Mouse (Mus musculus) thymus, postnatal 25 days (tissue): ENCODE results near the gene C2cd5.

Source experiments
- DNase-seq: peaks from one replicate; pipeline ENCODE4 v3.0.0; 2022

The C2cd5 gene

DNA sequence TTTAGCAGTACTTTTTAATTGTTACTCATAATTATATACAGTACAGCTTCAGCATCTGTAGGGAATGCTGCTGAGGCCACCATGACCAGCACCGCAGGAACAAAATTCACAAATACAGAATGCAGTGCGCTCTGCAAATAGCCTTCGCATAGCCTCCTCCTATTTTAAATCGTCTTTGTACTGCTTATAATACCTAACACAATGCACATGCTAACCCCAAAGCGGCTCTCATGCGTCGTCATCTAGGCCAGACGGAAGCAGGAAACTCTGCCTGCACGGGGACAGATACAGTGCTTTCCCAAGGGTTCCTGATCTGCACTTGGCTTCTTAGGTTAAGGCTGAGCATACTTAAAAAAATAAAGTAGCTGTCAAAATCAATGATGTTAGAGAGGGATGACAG is 29.2 kb downstream of the C2cd5 start:
- DNase-seq = no peak

DNA sequence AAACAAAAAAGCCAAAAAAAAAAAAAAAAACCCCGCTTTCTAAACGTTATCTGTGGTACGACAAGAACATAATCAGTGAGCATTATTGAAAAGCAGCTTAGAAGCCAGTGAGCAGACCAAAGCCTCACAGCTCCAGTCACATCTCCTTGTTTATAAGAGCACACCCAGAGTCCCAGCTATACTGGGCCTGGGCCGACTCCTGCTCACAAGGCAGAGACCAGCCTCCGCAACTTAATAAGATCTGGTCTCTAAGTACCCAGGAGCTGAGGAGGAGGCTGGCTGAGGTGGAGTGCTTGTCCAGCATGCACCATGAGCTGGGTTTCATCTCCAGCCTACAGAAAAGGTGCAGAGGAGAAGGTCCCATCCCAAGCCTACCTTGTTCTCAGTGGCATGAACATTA is 29.9 kb downstream of the C2cd5 start:
- DNase-seq = no peak

DNA sequence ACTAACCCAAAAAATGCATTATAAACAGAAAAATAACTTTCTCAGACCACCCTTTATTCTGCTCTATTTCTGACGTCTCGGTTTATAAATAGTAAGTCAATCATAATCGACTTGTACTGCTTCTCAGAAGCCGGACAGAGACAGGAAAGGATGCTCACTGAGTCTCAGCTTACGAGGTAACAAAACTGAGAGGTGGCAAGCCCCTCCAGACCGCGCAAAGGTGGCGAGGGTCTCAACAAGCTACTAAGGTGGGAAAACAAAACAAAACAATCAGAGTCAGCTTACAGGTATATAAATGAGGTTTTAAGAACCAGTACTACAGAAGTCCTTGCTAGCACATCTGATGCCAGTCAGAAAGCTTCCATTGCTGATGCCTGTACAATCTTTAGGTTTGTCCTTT is 30.3 kb downstream of the C2cd5 start:
- no peak for DNase-seq

DNA sequence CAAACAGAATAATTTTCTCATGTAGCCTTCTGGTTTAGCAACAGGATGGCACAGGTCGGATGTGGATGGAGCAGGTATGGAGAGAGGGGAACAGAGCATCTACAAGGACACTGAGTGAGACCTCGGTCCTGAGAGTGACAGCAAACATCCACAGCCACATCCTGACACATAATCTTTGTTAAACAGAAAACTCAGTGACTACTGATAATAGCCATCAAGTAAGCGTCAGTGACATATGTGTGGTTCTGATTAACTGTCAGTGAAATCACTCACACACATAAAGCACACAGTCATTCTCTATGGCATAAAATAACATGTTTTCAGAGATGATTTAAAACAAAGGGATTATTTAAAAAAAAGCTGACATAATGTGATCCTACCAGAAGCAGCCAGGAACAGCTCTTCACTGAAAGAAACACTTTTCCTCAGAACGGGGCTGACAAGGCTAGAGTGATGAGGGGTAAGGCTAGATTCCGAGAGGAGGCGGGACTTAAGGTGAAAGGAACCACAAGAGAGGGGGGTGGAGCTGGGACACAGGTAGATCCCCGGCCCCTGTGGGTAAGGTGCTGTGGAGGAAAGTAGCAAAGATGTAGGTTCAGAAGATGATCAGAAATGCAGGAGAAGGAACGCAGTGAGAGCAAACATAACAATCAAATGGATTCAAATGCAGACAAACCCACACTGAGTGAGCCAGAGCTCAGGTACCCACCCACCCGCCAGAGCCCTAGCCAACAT is 31.6 kb downstream of the C2cd5 start:
- no peak for DNase-seq

DNA sequence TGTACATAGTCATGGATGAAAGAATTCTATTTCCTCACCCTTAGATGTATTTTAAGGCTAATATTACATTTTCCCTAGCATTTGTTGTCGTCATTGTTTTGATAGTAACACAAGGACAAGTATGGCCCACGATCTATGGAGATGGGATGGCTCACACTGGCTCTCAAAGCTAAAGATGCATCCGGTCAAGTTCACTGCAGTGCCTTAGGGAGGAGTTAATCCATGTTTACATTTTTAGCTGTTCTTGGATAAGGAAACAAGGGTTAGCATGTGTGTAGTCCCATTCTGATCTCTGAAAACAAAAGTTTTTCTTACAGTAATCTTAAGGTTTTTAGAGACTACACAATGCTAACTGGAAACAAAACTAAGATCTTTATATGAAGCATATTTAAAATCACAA is 32.3 kb downstream of the C2cd5 start:
- no peak for DNase-seq

DNA sequence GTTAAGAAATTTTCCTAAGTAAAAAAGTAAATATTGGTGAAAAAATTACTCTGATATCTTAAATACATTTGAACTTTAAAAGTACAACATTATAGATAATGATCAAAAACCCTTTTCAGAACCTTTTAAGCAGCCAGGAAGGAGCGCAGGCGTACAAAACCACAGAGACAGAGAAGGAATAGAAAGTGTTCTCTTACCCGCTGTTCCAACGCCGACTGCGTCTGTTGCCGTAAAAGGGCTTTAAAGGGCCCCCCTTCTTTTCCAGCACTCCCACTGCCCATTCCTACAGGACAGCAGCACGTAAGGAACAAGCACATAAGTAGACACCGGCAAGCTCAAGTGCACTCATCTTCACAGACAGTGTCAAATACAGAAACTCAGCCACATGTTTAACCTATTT is 33.1 kb downstream of the C2cd5 start:
- DNase-seq = peak; percentile 43

DNA sequence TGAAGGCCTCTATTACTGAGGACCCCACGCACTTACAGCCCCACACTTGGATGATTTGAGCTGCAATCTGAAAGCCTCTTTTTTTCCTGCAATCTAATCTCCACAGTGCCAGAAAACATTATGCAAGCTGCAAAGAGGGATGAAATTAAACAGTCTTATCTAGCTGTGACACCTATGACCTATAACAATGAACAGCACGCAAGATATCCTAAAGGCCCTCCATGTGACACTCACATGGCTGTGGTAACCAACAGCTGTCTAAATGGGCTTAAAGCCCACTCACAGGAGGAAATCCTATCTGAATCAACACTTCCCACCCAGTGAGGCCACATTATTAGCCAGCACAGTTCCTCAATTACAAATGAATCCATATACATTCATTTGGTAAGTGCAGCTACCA is 35.9 kb downstream of the C2cd5 start:
- DNase-seq = no peak

DNA sequence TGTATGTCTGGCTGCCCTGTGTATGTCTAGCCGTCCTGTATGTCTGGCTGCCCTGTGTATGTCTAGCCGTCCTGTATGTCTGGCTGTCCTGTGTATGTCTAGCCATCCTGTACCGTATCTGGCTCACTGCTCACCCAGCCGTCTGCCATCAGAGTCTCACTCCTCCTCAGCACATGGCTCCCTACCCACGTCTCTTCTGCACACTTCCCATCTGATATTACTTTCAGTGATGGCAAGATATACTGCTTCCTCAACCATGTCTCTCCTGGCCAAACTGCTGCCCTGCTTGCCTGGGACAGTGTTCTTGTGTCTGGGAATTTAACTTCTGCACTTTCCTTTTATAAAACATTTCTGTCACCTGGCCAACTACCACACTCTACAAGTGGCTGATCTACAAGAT is 42.3 kb downstream of the C2cd5 start:
- no peak for DNase-seq

DNA sequence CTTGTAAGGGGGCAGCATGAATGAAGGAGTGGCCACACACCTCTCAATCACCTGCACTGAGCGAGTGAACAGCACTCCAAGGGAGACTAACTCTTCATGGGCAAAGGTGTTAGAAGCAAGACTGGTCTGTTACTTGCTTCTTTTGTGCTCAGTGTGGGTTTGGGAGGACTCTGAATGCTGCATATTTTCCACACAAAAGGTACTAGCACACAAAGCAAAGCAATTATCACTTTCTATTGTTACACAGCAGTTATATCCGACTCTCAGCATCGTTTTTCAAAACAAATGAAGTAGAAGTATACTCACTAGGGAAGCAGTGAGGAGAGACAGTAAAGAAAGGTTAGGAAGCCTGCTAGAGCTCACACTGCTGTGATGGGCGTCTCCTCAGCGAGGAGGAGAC is 48.4 kb downstream of the C2cd5 start:
- no peak for DNase-seq

DNA sequence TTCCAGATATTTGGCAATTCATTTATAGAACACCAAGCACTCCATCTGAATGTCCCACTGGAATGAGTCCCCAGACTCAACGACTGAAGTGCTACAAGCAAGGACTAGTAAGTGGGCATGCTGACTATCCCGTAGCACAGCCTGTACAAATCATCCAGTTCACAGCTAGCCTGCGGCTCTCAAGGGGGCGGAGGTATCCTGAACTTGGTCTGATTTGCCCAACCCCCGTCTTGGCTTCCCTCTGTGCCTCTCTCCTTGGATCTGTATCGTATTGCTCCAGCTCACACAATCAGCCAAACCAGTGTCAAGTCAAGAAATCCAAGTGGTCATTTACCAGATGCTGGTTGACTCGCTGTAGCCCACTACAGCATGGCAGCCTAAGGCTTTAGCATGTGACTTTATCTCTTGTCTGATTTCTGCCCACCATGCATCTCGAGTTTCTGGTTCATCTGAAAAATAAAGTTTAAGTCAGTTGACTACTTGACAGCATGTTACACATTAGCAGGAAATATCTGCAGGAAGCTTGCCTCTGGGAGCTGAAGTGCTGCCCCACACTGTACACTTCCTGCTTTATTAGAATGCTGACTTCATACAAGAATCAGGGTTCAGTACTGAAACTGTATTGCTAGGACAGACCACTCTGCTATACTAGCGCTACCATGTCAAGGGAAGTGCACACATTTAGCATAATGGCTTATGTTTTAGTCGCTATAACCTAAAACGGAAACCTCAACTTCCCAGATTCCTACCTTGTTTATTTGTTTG is 50.0 kb downstream of the C2cd5 start:
- DNase-seq = no peak

DNA sequence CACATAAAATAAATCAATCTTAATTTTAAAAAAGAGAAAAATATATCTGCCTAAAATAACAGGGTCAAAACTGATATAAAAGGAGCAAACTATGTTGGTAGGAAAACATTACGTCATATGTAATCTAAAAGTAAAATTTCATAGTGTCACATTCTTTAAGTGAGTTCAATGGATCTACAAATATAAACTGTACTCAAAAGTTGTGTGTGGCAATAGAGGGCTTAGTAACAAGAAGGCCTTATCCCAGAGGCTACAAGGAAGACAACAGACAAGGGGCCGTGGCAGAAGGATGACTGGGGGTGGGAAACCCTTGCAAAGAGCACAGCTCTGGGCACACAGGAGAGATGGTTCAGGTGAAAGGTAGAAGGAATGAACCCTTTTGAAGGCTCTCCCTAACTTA is 50.8 kb downstream of the C2cd5 start:
- DNase-seq = no peak

DNA sequence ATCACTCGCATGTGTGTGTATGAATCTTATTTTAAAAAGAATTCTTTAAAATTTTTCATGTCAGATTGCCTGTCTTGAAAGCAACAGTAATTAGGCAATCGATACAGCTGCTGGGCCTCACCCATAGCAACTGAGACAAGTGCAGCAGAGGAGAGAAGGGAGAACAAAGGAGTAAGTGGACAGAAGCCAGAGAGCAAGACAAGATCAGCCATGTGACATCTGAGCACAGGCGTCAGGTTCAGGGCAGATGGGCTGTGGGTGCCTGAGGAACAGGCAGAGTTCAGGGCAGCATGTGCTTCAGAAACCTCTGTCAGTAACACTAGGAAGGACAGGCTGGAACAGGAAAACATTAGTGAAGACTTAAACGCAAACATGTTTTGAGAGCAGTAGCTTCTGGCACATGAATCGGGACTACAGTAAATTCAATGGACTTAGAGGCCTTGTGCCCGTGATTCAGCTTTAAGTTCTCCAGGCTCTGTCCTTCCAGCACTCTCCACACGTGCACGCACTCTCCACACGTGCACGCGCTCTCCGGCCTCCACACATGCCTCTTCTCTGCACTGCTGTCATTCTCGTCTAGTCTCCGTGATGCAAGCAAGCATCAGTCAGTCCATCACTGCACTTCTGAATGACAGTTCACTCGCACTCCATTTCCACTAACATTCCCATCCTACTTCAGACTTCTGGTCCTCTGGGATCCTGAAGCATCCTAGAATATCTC is 52.2 kb downstream of the C2cd5 start:
- no peak for DNase-seq

DNA sequence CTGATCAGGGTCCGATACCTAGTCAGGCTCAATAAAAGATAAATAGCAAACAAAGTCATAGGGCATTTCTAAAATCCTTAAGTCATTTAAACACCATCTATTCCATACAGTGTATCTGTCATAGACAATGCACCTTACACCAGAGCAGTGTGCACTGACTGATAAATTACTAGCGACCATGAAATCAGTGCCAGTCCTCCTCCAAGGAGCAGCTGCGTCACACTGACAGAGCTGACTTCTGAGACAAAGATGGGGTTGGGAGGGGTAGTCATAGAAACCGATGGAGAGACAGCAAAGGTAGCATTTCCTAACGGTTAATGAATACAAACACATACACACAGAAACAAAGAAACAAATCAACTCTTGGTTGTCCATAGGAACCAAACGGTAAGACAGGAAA is 58.4 kb downstream of the C2cd5 start:
- DNase-seq = no peak

DNA sequence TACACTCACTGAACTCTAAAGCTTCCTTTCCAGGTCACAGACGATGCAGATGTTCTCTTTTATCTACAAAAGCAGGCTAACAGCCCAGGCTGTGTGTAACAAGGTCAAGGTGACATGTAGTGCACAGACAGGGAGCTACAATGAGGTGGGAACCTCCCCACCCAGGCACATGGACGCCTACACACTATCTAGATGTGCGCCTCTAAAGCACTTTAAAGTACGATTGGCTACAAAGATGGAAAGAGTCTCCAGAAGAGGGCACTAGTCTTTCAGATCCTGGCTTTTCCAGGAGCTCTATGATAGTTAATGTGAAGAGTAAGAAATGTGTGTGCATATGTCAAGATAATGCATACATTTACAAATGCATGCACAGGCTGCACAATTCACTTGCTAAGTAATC is 64.7 kb downstream of the C2cd5 start:
- peak; percentile 60 for DNase-seq

DNA sequence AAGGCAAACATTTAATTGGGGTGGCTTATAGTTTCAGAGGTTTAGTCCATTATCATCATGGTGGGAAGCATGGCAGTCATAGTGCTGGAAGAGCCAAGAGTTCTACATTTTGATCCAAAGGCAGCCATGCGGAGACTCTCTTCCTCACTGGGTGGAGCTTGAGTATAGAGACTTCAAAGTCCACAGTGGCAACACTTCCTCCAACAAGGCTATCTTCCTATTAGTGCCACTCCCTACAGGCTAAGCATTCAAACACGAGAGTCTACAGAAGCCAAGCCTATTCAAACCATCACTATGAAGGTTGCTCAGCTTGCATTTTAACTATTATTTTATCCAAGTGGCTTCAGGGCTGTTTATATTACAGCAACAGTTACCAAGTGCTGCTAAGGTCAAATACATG is 65.4 kb downstream of the C2cd5 start:
- no peak for DNase-seq

DNA sequence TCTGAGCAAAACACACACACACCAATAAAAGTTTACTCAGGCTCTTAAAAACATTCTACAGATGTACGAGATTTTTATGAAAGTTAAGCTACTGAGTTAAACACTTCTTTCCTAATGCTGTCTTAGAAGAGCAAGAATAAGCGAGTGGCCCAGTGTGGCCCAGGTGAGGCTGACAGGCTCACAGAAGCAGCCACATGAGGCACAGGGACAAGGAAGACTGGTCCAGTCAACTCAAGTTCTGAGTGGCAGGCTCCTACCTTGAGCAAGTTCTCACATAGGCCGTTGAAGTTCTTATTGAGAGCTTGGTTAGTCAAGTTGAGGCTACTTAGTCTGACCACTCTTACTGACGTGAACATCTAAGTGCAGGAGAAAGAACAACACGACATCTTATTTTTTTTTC is 69.4 kb downstream of the C2cd5 start:
- DNase-seq = no peak

DNA sequence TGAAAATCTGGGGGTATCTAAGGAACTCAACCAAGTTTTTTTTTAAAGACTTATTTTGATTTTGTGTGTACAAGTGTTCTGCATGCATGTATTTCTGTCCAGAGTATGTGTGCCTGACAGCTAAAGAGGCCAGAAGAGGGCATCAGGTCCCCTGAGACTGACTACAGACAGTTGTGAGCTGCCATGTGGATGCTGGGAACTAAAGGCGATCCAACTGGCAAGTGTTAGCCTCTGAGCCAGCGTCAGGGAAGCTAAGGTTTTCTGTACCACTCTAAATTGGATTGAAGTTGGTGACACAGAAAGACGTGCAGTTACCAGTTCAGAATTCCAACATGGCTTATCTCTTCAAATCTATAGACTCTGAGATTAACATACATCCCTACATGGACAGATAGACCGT is 72.0 kb downstream of the C2cd5 start:
- no peak for DNase-seq

DNA sequence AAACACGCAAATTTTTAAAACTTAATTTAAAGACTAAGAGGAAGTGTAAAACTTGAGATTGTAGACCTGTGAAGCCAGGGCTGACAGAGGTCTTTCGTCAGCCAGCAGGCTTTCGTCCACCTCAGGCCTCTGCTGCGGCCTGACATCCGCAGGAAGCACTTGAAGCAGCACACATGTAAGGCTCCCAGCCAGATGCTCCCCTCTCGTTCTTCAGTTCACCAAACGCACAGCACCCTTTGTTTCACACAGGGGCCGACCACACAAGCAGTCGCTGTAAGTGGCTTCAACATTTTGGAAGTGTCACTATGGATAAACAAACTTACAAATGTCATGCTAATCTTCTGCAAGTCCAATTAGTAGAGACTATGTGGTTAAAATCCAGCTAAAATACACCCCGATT is 72.5 kb downstream of the C2cd5 start:
- DNase-seq = no peak

DNA sequence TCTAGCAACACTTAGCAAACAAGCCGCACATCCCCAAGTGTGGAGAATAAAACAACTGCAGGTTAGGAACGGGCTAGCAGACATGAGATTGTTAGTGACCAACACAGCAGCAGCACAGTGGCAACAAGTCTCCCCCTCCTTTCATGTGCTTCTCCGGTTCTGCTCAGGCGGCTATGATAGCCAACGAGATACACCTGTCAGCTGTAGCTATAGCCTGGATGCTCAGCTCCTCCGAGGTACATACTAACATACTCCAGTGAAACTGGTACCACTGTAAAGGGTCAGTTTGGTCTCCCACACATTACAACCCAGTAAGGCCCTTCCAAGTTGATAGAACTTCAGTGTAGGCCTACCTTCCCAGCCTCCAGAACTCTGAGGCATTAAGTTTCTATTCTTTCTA is 76.2 kb downstream of the C2cd5 start:
- DNase-seq = no peak

DNA sequence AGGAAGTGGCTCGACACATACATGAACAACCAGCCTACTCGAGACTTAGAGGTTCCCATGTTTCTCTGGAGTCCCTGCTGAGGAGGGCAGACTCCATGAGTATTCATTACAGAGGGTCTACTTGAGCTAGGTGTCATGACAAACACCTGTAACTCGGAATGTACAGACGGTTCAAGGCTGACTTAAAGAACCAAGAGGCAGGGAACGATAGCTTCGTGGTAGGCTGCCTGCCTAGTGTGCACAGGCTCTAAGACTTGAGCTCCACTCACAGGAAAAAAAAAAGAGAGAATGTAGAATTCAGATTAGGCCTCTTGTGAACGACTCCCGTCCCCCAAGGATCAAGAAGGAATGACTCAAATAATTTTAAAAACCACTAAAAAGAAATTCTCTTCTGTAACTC is 78.2 kb downstream of the C2cd5 start:
- no peak for DNase-seq

DNA sequence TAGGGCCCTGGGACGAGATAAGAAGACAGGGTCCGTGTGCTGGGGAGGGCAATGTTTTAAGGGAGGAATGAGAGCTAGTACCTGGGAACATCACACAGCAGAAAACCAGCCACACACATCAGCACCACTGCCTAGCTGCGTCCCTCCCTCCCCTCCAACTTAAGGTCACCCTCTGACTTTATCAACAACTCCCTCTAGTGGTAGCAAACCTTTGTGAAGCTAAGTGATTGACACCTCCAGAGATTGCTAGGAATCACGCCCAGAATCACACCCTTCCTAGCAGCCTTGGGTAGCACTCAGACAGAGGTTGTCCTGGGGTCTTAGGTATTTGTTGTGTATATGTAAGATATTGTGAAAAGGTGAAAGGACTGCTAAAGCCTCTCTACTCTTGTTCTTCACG is 79.3 kb downstream of the C2cd5 start:
- peak; percentile 13 for DNase-seq

DNA sequence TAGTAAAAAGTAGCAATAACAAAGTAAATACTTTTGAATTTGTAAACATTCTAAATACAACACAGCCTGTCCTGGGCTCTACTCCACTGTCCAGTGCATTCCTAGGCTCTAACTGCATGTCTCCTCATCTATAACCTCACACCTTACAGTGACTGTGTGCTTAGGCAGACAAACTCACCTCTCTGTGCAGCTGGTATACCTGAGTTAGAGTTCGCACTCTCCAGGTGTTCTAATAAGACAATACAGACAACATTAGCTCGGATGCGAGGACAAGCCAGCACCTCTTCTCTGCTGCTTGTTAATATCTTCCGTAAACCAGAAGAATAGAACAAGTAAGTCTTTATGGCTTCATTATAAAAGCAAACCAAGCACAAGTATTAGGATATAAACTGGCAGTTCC is 79.8 kb downstream of the C2cd5 start:
- DNase-seq = no peak

DNA sequence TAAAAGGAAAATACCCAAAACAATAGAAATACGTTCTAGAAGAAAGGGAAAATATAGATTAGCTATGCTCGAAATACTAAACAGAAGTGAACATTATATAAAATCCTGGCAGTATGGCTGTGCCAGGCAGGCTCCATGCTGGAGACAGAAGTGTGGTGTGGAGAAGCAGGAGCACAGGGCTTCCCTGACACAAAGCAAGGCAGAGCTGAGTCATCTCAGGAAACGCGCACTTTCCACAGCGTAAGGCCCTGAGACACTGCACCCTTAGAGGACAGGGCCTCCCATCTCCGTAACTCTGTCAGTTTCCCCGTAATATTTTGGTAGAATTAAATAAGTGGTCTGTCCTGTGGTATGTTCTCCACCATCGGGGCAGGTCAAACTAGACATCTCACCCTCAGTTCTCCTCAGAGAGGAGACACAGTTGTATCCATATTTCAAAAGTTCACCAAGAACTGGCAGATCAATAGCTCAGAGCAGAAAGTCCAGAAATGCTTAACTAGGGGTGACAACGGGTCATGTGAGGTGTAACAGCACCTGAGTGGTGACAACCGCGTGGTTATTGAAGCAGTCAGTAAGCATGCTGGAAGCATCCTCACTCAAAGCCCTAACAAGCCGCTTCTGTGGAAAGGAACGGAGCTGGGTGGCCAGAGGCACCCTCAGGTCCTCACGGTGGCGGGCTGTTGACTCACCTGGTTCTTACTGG is 87.3 kb downstream of the C2cd5 start:
- no peak for DNase-seq

DNA sequence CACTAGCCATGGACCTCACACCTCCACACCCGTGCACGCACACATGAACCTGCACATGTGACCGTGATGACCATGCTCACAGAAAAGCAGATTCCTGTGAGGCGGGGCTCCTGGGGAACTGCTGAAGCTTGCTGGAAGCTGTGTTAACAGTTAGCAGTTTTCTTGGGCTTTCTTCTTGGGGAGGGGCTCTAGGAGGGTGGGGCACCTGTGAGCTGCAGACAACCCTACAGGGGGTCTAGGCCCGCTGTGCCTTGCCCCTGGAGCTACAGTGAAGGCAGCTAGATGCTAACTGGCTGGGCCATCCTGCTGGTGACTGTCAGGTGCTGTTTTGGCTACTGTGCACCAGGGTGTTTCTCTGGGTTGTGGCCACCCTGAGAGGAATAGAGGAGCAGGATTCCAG is 91.1 kb downstream of the C2cd5 start:
- no peak for DNase-seq
